Mouse (Mus musculus): ENCODE data around the gene Hdac11. TPM values are rescaled to one million over a fixed set of nuclear protein-coding genes. Genes with fewer than 3 reads are reported as not detected.
A peak's percentile ranks its signal among the peaks of the same experiment; 100 is the strongest.
"Not testable (repeated sequence)": the region's sequence is repeated elsewhere in the genome, so short reads cannot be mapped to it uniquely, and the experiment has no call there.

Hdac11 gene
- total RNA-seq, 1 experiment from 2014 or later = 3.7 TPM

DNA sequence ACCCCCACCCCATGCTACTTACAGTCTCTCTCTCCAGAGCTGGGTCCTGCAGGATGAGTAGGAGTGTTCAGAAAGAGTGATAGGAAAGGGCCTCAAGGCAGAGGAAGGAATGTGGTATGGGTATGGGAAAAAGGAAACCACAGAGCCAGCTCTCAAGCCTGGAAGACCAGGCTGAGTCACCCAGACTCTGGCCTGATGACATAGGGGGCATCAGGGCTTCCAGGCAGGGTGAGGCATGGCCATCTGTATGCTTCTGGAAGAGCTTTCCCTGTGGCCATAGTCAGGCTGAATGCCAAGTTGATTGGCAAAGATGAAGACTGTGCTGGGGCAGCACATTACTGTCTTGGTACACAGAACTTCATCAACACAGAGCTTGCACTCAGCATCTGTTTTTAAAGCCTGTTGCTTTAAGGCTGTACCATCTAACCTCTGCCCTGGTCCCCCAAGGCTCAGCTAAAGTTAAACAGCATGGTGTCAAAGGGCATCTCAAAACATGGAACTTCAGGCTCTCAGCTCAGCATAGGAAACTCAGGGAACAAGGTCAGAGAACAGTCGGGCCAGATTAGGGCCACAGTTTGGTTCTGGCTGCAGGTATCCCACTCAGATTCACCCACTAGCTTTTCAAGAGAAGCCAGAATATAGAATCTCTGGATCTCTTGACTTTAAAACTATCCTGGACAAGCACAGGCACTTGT, 36.5 kb downstream of the Hdac11 start:
- ATAC-seq (replicated peaks; ENCODE audit: low read depth, poor library complexity, severe bottlenecking) = no peak

DNA sequence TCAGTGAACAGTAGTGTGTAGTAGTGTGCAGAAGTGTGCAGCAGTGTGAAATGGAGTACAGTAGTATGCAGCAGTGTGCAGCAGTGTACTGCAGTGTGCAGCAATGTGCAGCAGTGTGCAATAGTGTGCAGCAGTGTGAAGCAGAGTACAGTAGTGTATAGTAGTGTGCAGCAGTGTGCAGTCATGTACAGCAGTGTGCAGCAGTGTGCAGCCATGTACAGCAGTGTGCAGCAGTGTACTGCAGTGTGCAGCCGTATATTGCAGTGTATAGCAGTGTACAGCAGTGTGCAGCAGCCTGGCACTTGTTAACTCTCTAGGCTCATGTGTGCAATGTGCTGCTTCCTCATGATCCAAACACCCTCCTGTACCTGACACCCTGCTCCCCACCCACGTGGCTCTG, 42.0 kb downstream of the Hdac11 start:
- ATAC-seq (replicated peaks; ENCODE audit: low read depth, poor library complexity, severe bottlenecking) = no peak

- ATAC-seq (replicated peaks; ENCODE audit: low read depth, poor library complexity, severe bottlenecking) = no peak
These were observed 44.1 kb downstream of the Hdac11 start for GRCm38 (mm10) chr6:91200429-91201188.

DNA sequence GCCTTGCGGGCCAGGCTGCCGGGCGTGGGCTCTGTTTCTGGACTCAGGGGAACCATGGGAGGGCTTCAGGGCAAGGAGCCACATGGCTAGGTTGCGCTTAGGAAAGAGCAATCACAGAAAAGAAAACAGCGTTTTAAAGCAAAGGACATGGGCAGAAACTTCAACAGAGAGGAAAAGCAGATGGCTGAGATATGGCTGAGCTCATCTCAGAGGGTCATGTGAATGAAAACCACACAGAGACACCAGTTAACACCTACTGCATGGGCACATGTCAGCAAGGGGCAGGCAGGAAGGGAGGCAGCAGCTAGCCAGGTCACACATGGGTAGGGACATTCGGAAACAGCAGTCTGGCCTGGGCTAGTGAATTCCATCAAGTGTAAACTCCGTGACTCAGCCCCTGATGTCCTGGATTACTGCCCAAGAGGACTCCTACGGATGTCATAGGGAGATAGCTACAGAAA, 45.4 kb downstream of the Hdac11 start:
- ATAC-seq (replicated peaks; ENCODE audit: low read depth, poor library complexity, severe bottlenecking) = no peak

DNA sequence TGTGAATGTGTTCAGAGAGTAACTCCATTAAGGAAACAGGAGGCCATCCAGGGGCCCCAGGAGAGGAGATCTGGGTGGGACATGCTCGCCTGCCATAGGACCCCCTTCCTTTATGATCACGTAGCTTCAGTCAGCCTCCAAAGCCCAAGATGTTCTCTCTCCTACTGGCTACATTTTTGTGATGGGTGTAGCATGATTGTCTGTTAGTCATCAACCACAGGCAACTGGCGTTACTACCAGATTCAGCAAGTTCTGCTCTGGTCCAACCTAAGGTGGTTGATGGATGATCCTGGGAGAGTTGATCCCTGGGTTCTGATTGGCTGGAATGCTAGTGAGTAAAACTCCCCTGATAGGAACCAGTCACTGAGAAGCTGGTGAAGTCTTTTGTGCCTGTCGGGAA, 46.1 kb downstream of the Hdac11 start:
- ATAC-seq (replicated peaks; ENCODE audit: low read depth, poor library complexity, severe bottlenecking) = no peak

DNA sequence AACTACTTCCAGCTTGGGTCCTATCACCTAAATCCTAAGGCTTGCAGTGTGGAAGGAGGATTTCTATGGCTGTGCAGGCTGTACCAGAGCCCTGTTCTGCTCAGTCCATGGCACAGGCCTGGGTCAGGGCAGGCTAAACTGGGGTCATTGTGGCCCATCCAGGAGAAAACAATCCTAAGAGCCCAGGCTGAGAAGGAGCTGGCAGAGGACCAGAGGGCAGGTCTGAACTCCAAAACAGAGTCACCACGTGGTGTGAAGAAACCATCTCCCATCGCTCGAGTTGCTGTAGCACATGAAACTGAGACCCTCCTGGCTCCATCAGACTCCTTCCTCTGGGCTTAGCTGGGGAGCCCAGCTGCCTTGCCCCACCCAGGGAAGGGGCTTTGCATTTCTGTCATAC, 48.9 kb downstream of the Hdac11 start:
- ATAC-seq (replicated peaks; ENCODE audit: low read depth, poor library complexity, severe bottlenecking) = no peak

- no peak for ATAC-seq (replicated peaks; ENCODE audit: low read depth, poor library complexity, severe bottlenecking)
These were observed 49.3 kb downstream of the Hdac11 start for GRCm38 (mm10) chr6:91205791-91206190.

- no peak for ATAC-seq (replicated peaks; ENCODE audit: low read depth, poor library complexity, severe bottlenecking)
These were observed 51.0 kb downstream of the Hdac11 start for GRCm38 (mm10) chr6:91207491-91207890.

- ATAC-seq (replicated peaks; ENCODE audit: low read depth, poor library complexity, severe bottlenecking) = no peak
These were observed 53.3 kb downstream of the Hdac11 start for GRCm38 (mm10) chr6:91209780-91210179.

DNA sequence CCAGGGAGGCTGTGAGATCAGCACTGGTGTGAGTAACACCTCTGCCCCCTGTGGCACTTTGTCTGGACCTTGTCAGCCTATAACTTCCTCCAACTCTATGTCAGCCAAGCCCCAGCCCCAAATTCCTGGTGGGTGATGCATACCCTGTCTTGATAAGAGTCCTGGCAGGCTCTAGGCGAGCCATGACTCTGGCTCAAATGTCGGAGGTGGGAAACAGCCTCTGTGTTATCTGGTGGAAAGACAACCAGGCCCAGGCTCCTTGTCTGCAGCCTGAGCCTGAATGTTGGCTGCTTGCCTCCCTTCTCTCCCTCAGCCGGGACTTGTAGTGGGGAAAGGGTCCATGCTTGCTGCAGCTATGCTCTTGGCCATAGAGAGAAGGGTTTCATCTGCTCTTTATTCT, 54.4 kb downstream of the Hdac11 start:
- no peak for ATAC-seq (replicated peaks; ENCODE audit: low read depth, poor library complexity, severe bottlenecking)

- ATAC-seq (replicated peaks; ENCODE audit: low read depth, poor library complexity, severe bottlenecking) = not testable (repeated sequence)
These were observed 55.7 kb downstream of the Hdac11 start, which contains the start of gene Fbln2 for GRCm38 (mm10) chr6:91212155-91212554. Gene Fbln2 (plus strand): TSS chr6:91212455.

DNA sequence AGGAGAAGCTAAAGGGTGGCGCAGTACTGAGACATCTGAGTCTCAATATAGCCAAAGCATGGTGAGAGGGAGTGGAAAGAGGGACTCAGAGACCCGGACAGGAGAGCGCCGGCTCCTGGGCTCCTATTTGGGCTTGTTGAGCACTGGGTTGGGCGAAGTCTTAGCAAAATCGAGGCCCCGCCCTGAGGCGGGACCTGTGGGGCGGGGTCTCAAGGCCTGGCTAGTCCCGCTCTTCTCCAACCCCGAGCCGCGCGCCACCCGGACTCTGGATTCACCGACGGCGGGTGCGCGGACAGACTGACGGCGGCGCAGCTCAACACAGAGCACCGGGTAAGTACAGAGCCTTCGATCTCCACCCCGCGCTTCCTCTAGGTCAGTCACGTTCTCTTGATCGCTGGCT, 56.1 kb downstream of the Hdac11 start:
- peak; percentile 74 for ATAC-seq (replicated peaks; ENCODE audit: low read depth, poor library complexity, severe bottlenecking)

- no peak for ATAC-seq (replicated peaks; ENCODE audit: low read depth, poor library complexity, severe bottlenecking)
These were observed 57.1 kb downstream of the Hdac11 start for GRCm38 (mm10) chr6:91213287-91214218.

DNA sequence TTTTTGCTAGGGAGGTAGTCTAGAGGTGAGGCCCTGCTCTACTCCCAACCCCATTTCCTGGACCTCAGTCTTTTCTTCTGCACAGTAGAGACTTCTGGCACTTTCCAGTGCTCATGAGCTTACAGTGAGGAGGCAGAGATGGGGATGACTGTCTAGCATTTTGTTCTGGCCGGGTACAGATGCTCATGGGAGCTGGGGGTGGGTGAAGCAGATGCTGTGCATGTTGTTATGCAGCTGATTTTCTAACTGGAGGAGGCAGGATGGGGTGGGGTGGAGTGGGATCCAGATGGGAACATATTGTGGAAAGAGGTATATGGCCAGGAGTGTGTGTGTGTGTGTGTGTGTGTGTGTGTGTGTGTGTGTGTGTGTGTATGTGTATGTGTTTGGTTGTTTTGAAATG, 59.0 kb downstream of the Hdac11 start:
- ATAC-seq (replicated peaks; ENCODE audit: low read depth, poor library complexity, severe bottlenecking) = no peak

- no peak for ATAC-seq (replicated peaks; ENCODE audit: low read depth, poor library complexity, severe bottlenecking)
These were observed 62.0 kb downstream of the Hdac11 start for GRCm38 (mm10) chr6:91218445-91218844.

GRCm38 (mm10) chr6:91218871-91219270, 62.4 kb downstream of the Hdac11 start:
- no peak for ATAC-seq (replicated peaks; ENCODE audit: low read depth, poor library complexity, severe bottlenecking)

DNA sequence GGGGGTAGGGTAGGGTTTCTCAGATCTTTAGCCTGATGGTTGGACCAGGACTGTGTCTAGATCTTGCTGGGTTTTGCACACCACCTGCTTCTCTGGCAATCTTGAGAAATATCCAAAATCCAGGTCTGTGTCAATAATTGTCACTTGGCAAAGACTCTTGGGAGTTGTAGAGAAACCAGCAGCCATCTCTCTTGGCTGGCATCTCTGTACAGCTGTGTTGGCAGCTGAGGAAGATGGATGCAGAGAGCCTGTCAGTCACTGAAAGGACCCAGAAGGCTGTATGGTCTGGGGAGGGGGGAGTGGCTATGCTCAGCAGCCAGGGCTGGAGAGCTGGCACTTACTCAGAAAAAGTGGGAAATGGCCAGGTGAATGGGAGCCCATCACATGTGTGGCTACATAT, 63.6 kb downstream of the Hdac11 start:
- no peak for ATAC-seq (replicated peaks; ENCODE audit: low read depth, poor library complexity, severe bottlenecking)

DNA sequence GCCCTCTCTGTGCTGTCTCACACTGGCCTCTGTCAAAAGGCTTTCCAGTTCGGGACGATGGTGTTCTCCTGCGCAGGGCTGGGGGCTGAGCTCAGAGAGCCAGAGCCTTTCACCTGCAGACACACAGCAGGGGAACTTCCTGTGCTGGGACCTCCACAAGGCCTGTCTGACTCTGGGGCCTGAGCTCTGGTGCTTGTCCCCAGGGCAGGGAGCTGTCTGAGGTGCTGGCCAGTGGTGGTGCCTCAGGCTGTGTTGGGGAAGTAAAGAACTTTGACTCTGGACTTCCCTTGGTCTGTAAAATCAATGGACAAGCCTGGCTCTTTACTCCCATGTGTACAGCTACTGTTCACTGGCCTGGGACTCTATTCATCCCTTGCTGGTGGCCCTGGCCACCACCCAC, 64.6 kb downstream of the Hdac11 start:
- ATAC-seq (replicated peaks; ENCODE audit: low read depth, poor library complexity, severe bottlenecking) = peak; percentile 63; the same call in 1 of the 2 replicates

GRCm38 (mm10) chr6:91222694-91223346, 66.4 kb downstream of the Hdac11 start:
- no peak for ATAC-seq (replicated peaks; ENCODE audit: low read depth, poor library complexity, severe bottlenecking)

All from common myeloid progenitor, adult 5-6 weeks (primary cell).